ENCODE assay signal across 8 mouse cellular contexts in genomic region chr9:66275267-66275991, GRCm38 (mm10).
A peak's percentile ranks its signal among the peaks of the same experiment; 100 is the strongest.
DNase-seq lines count a peak whose midpoint lies in the region; ATAC-seq and TF ChIP-seq lines count a peak whose summit lies in the region.

No protein-coding gene starts in this region.

- peak overlapping the region; percentile 15; the same call in 1 of the 2 replicates for H3K27ac ChIP-seq in intestine, postnatal 0 days (ENCODE audit: low read depth, low read length)
- H3K27ac ChIP-seq in midbrain, embryonic 12.5 days (replicated peaks) = peak overlapping the region; percentile 65
- peak overlapping the region; percentile 47; the same call in 1 of the 2 replicates for H3K27ac ChIP-seq in testis, adult 2 months (ENCODE audit: control insufficient read depth, insufficient read depth, low read depth, low read length)

- 35% methylated on average over 15 of the region's 15 CpGs for WGBS in intestine, postnatal 0 days
- under 1% methylated on average over 15 of the region's 15 CpGs for WGBS in midbrain, embryonic 12.5 days

- ATAC-seq in intestine, postnatal 0 days = no peak
- ATAC-seq in midbrain, embryonic 12.5 days (ENCODE audit: low FRiP score, low read depth) = peak; percentile 58; the same call in 1 of the 2 replicates

- TF ChIP-seq POLR2A in testis, adult 2 months (IDR thresholded peaks at IDR 0.05; ENCODE audit: control insufficient read depth, low read depth, low read length) = no peak

- H3K4me3 ChIP-seq in intestine, postnatal 0 days (ENCODE audit: low read depth, low read length) = 0 out of 2 replicates have a peak overlapping the region, but pooled peaks have one; percentile 5
- H3K4me3 ChIP-seq in midbrain, embryonic 12.5 days = peak overlapping the region; percentile 20
- no peak overlapping the region for H3K4me3 ChIP-seq in testis, adult 2 months (ENCODE audit: control insufficient read depth, low read depth, low read length)

- H3K4me1 ChIP-seq in intestine, postnatal 0 days (replicated peaks; ENCODE audit: control insufficient read depth, insufficient read depth, low read length) = peaks cover 28% of the 10 kb centered on the region; the same call in 1 of the 2 replicates
- peaks cover 32% of the 10 kb centered on the region for H3K4me1 ChIP-seq in midbrain, embryonic 12.5 days
- H3K4me1 ChIP-seq in testis, adult 2 months (ENCODE audit: control insufficient read depth, insufficient read depth, low read length) = no peaks in the 10 kb centered on the region

- no peak overlapping the region for H3K9ac ChIP-seq in intestine, postnatal 0 days (ENCODE audit: low read depth, low read length)
- peak overlapping the region; percentile 12; the same call in 1 of the 2 replicates for H3K9ac ChIP-seq in midbrain, embryonic 12.5 days (replicated peaks)

- DNase-seq in adipocyte (ENCODE audit: low spot score) = peak; percentile 45
- DNase-seq in cerebellum, postnatal 25 days = peak; percentile 67 to 78
- peak; percentile 97 for DNase-seq in heart, adult 11 months
- DNase-seq in left cerebral cortex, postnatal 14 days (ENCODE audit: low spot score in 2 of 2) = peak; percentile 75 to 82
- DNase-seq in thymus, adult 18-20 months = no peak

- H3K9me3 ChIP-seq in intestine, postnatal 0 days (ENCODE audit: control insufficient read depth) = no peaks in the 10 kb centered on the region
- H3K9me3 ChIP-seq in midbrain, embryonic 12.5 days = no peaks in the 10 kb centered on the region

- H3K4me2 ChIP-seq in intestine, postnatal 0 days (replicated peaks; ENCODE audit: low read depth) = peak overlapping the region; percentile 32; the same call in 1 of the 2 replicates
- peak overlapping the region; percentile 47 for H3K4me2 ChIP-seq in midbrain, embryonic 12.5 days (replicated peaks)

- no peaks in the 10 kb centered on the region for H3K36me3 ChIP-seq in intestine, postnatal 0 days (ENCODE audit: control insufficient read depth, insufficient read depth)
- H3K36me3 ChIP-seq in midbrain, embryonic 12.5 days = no peaks in the 10 kb centered on the region
- H3K36me3 ChIP-seq in testis, adult 2 months (ENCODE audit: control insufficient read depth, insufficient read depth, low read length) = no peaks in the 10 kb centered on the region

- intact Hi-C loops in left cerebral cortex, postnatal 14 days (cut with DNase I) = no loop called here

- no peaks in the 10 kb centered on the region for H3K27me3 ChIP-seq in intestine, postnatal 0 days (replicated peaks; ENCODE audit: control insufficient read depth, insufficient read depth, low read length)
- peaks cover 27% of the 10 kb centered on the region for H3K27me3 ChIP-seq in midbrain, embryonic 12.5 days
- no peaks in the 10 kb centered on the region for H3K27me3 ChIP-seq in testis, adult 2 months (ENCODE audit: control insufficient read depth, insufficient read depth, low read length)

- TF ChIP-seq CTCF in intestine, postnatal 0 days (IDR thresholded peaks at IDR 0.05; ENCODE audit: low read depth) = no peak
- TF ChIP-seq CTCF in testis, adult 2 months (IDR thresholded peaks at IDR 0.05; ENCODE audit: control insufficient read depth, insufficient read depth, insufficient replicate concordance, low read depth, low read length) = no peak

Comparison
In these comparisons a context has a peak if more than half of its experiments do, and no peak if none do; other contexts are left out.
1. DNase-seq: peak in adipocyte (single experiment), cerebellum, postnatal 25 days (2 of 2), heart, adult 11 months (single experiment) and left cerebral cortex, postnatal 14 days (2 of 2); none in thymus, adult 18-20 months (0 of 2).
2. H3K27ac ChIP-seq: peak in every context shown above with its lines; median percentile 65 in midbrain, embryonic 12.5 days; 47 in testis, adult 2 months; 15 in intestine, postnatal 0 days.